Comparison of ENCODE assay signal across 18 mouse cellular contexts in the genomic region with DNA sequence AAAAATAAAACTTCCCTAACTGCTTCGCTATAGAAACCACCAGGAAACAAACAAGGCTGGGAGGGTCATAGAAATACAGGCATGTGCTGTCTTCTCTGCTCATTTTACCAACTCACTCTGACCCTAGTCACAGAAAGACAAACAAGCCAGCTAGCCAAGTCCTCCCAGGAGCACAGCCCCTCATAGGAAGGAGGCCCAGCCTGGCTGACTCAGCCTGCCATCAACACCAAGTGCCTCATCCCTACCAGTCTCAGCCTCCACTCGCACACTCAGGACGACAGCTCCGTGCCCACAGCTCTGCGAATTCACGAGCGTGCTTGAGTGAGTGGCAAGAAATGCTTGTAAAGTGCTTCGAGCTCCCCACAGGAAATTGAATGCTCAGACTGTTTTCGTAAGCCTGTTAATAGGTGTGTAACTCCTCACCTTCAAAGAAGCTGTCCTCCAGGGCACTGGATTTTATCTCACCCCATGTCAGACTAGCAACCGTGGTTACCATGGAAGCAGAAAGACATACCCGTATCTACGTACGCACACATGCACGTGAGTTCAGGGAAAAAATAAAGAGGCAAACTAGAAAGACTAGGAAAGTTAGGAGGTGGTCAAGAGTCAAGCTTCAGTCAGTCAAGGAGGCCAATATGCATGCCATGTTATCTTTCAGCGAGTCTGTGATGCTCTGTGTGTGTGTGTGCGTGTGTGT. TPM values are rescaled to one million over a fixed set of nuclear protein-coding genes. Genes with fewer than 3 reads are reported as not detected.
DNase-seq lines count a peak whose midpoint lies in the region; ATAC-seq and TF ChIP-seq lines count a peak whose summit lies in the region.
"Had no signal": no experiment of that assay in that cellular context is flagged by ENCODE, and none has a peak within 500 bp of the region (broad histone marks: within the 10 kb centered on the region; RNA-seq: fewer than 3 reads in every experiment).

No protein-coding gene starts in this region.

- no peak overlapping the region for H3K9ac ChIP-seq in hindbrain, embryonic 13.5 days
- H3K9ac ChIP-seq: heart, embryonic 15.5 days; stomach, embryonic 15.5 days had no signal

- no peak overlapping the region for H3K4me2 ChIP-seq in hindbrain, embryonic 13.5 days
- H3K4me2 ChIP-seq: heart, embryonic 15.5 days; stomach, embryonic 15.5 days had no signal

- H3K4me1 ChIP-seq in hindbrain, embryonic 10.5 days (replicated peaks) = peaks cover 24% of the 10 kb centered on the region
- H3K4me1 ChIP-seq in hindbrain, embryonic 13.5 days (replicated peaks) = peaks cover 13% of the 10 kb centered on the region
- peaks cover 13% of the 10 kb centered on the region for H3K4me1 ChIP-seq in embryonic fibroblast, embryonic 13.5 days (ENCODE audit: control insufficient read depth, insufficient read depth, low read length)
- H3K4me1 ChIP-seq: stomach, embryonic 15.5 days had no signal

- no peak for DNase-seq in hindbrain, embryonic 10.5 days (ENCODE audit: low spot score)
- DNase-seq in right cerebral cortex, postnatal 25 days = peak; percentile 32
- no peak for DNase-seq in right cerebral cortex, postnatal 36 days (ENCODE audit: low spot score in 2 of 2)
- DNase-seq in thymus, postnatal 4 days = no peak
- no peak for DNase-seq in thymus, postnatal 25 days
- DNase-seq: adrenal gland, adult 8-10 months; cerebellum, adult 11 months; gastrocnemius, postnatal 14 days; layer of hippocampus, adult 9-11 months; thymus, postnatal 14 days had no signal

- WGBS in hindbrain, embryonic 10.5 days = 80% methylated on average over 16 of the region's 16 CpGs
- 75% methylated on average over 16 of the region's 16 CpGs for WGBS in hindbrain, embryonic 13.5 days

- ATAC-seq in hindbrain, embryonic 13.5 days (ENCODE audit: low FRiP score) = no peak
- ATAC-seq: hindbrain, postnatal 0 days had no signal

- H3K36me3 ChIP-seq in hindbrain, embryonic 10.5 days = no peaks in the 10 kb centered on the region
- H3K36me3 ChIP-seq in hindbrain, embryonic 13.5 days = no peaks in the 10 kb centered on the region
- H3K36me3 ChIP-seq: heart, embryonic 15.5 days; stomach, embryonic 15.5 days had no signal

- no peak for TF ChIP-seq POLR2A in embryonic fibroblast, embryonic 13.5 days (IDR thresholded peaks at IDR 0.05; ENCODE audit: low read depth, low read length)

- no peaks in the 10 kb centered on the region for H3K27me3 ChIP-seq in hindbrain, embryonic 10.5 days (ENCODE audit: insufficient read depth, poor library complexity, severe bottlenecking)
- H3K27me3 ChIP-seq in hindbrain, embryonic 13.5 days = no peaks in the 10 kb centered on the region
- H3K27me3 ChIP-seq: heart, embryonic 15.5 days; stomach, embryonic 15.5 days had no signal

- no peak for TF ChIP-seq CTCF in embryonic fibroblast, embryonic 13.5 days (IDR thresholded peaks at IDR 0.05; ENCODE audit: borderline replicate concordance, insufficient read depth, low read length)

- H3K4me3 ChIP-seq in hindbrain, embryonic 10.5 days = no peak overlapping the region
- H3K4me3 ChIP-seq in hindbrain, embryonic 13.5 days = no peak overlapping the region
- H3K4me3 ChIP-seq in embryonic fibroblast, embryonic 13.5 days (ENCODE audit: insufficient read depth, low read length) = no peak overlapping the region
- H3K4me3 ChIP-seq: heart, embryonic 15.5 days; stomach, embryonic 15.5 days had no signal

- H3K9me3 ChIP-seq in hindbrain, embryonic 10.5 days = no peaks in the 10 kb centered on the region
- no peaks in the 10 kb centered on the region for H3K9me3 ChIP-seq in hindbrain, embryonic 13.5 days
- H3K9me3 ChIP-seq: heart, embryonic 15.5 days; stomach, embryonic 15.5 days had no signal

- peak overlapping the region; percentile 59; the same call in 1 of the 2 replicates for H3K27ac ChIP-seq in hindbrain, embryonic 10.5 days
- H3K27ac ChIP-seq in hindbrain, embryonic 13.5 days = no peak overlapping the region
- H3K27ac ChIP-seq in embryonic fibroblast, embryonic 13.5 days (ENCODE audit: insufficient read depth, low read length) = peak overlapping the region; percentile 52
- H3K27ac ChIP-seq: heart, embryonic 15.5 days; hindbrain, postnatal 0 days; stomach, embryonic 15.5 days had no signal

RNA-seq across cellular contexts. Expression of a gene that starts 23.5 kb away (rescaled TPM):
- polyA plus RNA-seq in hindbrain, embryonic 10.5 days (2016; fragmentation: Nextera tagmentation; extraction: Ambion mirVana) = not detected in 2 replicates
- not detected in 2 replicates for polyA plus RNA-seq in hindbrain, embryonic 13.5 days (2015; fragmentation: Nextera tagmentation; extraction: Ambion mirVana)
- polyA plus RNA-seq in embryonic fibroblast, embryonic 13.5 days (2011; ENCODE audit: insufficient read length, low read depth, missing spikeins) = 0.40 TPM in 1 of 2 replicates, not detected in the other
- polyA plus RNA-seq: heart, embryonic 15.5 days; hindbrain, postnatal 0 days; kidney, embryonic 14.5 days; lung, embryonic 16.5 days; small intestine, adult 2 months; stomach, embryonic 15.5 days had no signal

RNA-seq across cellular contexts. Expression of a gene that starts 56.2 kb away (rescaled TPM):
- polyA plus RNA-seq in hindbrain, embryonic 10.5 days (2016; fragmentation: Nextera tagmentation; extraction: Ambion mirVana) = 24.5 and 28.0 TPM in 2 replicates
- polyA plus RNA-seq in hindbrain, embryonic 13.5 days (2015; fragmentation: Nextera tagmentation; extraction: Ambion mirVana) = 85.5 and 87.9 TPM in 2 replicates
- 10.1 and 13.7 TPM in 2 replicates for polyA plus RNA-seq in embryonic fibroblast, embryonic 13.5 days (2011; ENCODE audit: insufficient read length, low read depth, missing spikeins)

RNA-seq across cellular contexts. Expression of a gene that starts 56.2 kb away (rescaled TPM):
- 6.3 and 9.0 TPM in 2 replicates for polyA plus RNA-seq in hindbrain, embryonic 10.5 days (2016; fragmentation: Nextera tagmentation; extraction: Ambion mirVana)
- polyA plus RNA-seq in hindbrain, embryonic 13.5 days (2015; fragmentation: Nextera tagmentation; extraction: Ambion mirVana) = 2.9 and 4.2 TPM in 2 replicates
- polyA plus RNA-seq in embryonic fibroblast, embryonic 13.5 days (2011; ENCODE audit: insufficient read length, low read depth, missing spikeins) = 32.3 and 41.7 TPM in 2 replicates
